Mouse (Mus musculus) brain, embryonic 14.5 days (tissue): Measurements from ENCODE around the gene Kctd21.

Experiments
- CTCF ChIP-seq: fragments of 200-500 bp; IDR thresholded peaks from 2 replicates; pipeline ENCODE4 v1.5.1; 2012; ENCODE audit warnings: inconsistent platforms, mild to moderate bottlenecking, moderate library complexity, borderline replicate concordance; ENCODE audit not compliant: insufficient read depth, insufficient read length; ENCODE audit errors: extremely low read depth
- POLR2A ChIP-seq: fragments of 200-500 bp; IDR thresholded peaks from 2 replicates; pipeline ENCODE4 v1.6.1; 2012; ENCODE audit warnings: mild to moderate bottlenecking, inconsistent platforms, borderline replicate concordance; ENCODE audit not compliant: poor library complexity, insufficient read depth, insufficient read length, severe bottlenecking; ENCODE audit errors: extremely low read depth

DNA sequence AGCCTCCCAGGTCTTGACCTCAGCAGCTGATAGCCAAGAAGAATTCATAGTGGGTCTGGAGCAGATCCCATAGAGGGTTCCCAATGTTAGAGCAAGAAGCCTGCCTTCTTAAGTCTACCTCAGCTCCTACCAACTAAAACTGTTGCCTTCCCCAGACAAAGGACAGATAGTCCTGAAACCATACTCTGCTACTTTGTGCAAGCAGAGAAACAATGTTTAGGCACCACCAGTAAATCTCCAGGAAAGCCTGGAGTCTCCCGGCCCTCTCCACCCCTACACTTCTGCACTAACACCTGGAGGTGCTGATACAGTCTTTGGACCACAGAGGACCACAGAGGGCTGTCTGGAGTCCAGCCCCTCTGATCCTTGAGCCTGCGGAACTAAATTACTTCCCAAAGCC lies 12.5 kb downstream of the Kctd21 start:
- TF ChIP-seq POLR2A (no peak), CTCF (no peak)
